Mouse (Mus musculus): ENCODE measurements around the gene Itsn1.

Gene Itsn1

DNA sequence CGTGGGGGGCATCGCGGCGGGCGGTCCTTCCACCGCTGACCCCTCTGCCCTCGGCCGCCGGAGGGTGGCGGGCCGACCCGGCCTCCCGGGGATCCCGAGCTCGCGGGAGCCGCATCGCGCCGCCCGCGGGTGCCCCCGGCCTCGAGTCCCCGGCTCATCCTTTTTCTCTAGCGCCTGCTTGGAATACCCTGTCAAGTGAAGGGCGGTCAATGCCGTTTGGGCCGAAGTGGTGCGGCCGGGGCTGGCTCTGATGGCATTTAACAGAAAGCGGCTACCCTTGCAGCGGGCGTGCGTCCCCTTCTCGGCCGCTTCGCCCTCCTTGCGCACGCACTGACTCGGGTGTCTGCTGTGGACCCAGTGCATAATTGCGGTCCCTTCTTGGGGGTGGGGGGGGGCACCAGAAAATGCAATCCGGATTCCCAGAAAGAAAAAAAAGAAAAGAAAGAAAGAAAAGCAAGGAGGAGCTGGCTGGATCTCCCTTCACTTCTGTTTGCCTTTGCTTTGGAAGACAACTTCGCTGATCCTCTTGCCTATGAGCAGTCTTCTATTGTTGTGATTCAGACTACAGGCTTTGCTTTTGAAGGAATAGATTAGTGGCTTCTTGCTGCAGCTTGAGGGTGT, 850 bp downstream of the Itsn1 start:
- in situ Hi-C loops (cut with MboI, MseI): loop anchor here (5.0 kb wide), 1 partner anchor 43 kb away; the partner anchor contains the start of gene Donson

DNA sequence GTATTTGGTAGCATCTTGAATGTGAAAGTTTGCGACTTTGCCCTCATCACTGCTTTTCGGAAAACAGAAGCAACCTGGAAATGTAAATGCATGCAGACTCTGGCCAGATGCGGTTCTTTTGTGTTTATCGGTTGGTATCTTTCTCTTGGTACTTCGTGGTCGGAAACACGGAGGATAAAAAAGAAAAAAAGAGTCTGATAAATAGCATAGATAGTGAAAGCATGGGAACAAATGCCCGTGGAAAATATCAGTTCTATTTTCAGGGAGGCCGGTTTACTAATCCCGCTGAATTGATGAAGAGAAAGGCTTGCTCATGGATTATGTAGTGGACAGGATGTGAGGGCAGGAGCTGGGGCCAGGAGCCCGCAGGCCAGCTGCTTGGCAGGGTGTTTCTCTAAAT, 1.4 kb downstream of the Itsn1 start:
- in situ Hi-C loops (cut with MboI, MseI): no loop called here

DNA sequence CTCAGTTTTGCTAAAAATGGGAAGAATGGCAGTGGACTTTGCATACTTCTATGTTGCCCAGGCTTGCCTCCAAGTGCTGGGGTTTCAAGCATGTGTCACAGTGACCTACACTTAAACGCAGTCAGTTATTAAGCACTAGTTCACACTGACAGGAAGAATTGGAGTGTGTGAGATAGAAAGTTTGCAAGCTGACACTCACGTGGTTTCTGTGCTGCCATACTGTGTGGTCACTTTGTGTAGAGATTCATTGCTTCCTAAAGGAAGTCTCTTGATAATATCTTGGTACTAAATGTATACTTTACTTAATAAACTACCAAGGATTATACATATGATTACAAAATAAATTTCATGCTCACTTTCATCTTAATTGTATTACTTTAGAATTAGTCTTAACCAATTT, 3.7 kb downstream of the Itsn1 start:
- in situ Hi-C loops (cut with MboI, MseI): no loop called here

GRCm38 (mm10) chr16:91734771-91735170, 5.7 kb downstream of the Itsn1 start:
- in situ Hi-C loops (cut with MboI, MseI): no loop called here

DNA sequence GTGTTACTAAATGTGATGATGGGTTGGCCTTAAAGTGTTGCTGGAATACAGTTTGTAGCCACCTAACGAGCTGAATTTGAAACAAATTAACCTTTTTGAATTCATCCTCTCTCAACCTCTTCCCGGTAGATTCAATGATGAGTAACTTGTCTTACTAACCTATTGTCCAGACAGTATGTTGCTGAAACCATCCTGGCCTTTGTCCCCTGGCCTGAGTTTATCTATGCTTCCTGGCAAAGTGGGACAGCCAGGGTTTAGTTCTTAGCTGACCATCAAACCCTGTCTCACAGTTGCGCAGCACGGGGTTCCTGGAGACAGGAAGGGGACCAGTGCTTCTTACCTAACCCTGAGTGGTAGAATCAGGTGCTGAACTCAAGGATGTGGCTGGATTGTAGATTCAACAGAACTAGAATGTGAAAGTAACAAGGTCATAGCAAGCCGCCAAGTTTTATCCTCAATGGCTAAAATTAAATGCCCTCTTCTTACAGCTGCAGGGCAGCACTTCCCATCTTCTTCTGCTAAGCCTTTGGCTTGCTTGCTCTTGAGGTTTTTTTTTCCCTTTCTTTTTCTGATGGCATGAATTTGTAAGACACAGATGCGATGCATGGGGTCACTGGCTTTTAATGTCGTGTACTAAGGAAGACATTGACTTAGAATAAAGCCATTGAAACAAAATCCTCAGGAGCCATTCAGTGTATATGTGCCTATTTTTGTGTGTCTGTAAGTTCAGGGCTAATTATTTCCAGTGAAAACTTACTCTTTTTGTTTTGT, 7.2 kb downstream of the Itsn1 start:
- in situ Hi-C loops (cut with MboI, MseI): no loop called here

GRCm38 (mm10) chr16:91738505-91738904, 9.4 kb downstream of the Itsn1 start:
- in situ Hi-C loops (cut with MboI, MseI): no loop called here

GRCm38 (mm10) chr16:91740184-91740917, 11.3 kb downstream of the Itsn1 start:
- in situ Hi-C loops (cut with MboI, MseI): no loop called here

DNA sequence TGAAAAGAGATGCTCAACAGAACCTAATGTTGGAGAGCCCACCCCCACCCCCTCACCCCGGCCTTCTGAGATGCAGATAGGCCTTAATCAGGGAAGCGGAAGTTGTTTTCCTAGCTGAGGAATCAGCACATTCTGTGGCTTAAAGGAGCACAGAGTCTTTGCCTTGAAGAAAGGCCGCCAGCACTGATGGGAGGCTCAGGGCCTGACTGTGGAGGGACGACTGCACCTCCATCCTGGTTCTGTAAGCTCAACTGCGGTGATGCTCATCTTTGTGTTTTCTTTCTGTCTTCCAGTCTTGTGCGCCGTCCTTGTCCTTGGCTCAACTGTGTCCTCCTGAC, 11.8 kb downstream of the Itsn1 start:
- in situ Hi-C loops (cut with MboI, MseI): no loop called here

DNA sequence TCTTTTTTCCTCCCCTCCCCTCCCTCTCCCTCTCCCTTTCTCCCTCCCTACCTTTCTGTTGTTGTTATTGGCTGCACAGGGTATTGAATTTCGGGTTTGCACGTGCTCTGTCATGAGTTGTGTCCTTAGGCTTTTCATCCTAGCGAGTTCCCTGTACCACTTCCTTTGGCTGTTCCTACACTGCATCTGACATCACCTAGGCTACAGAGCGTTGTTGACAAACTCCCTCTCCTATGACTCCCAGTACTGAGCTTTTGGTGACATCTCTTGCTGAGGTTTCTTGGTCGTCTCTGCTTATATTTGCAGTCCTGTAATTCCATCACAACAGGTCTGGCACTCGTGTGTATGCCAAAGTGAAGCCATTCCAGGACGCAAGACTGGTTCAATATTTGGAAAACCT, 14.0 kb downstream of the Itsn1 start:
- in situ Hi-C loops (cut with MboI, MseI): no loop called here

GRCm38 (mm10) chr16:91746101-91746950, 17.2 kb downstream of the Itsn1 start:
- in situ Hi-C loops (cut with MboI, MseI): no loop called here

GRCm38 (mm10) chr16:91747567-91747966, 18.5 kb downstream of the Itsn1 start:
- in situ Hi-C loops (cut with MboI, MseI): no loop called here

DNA sequence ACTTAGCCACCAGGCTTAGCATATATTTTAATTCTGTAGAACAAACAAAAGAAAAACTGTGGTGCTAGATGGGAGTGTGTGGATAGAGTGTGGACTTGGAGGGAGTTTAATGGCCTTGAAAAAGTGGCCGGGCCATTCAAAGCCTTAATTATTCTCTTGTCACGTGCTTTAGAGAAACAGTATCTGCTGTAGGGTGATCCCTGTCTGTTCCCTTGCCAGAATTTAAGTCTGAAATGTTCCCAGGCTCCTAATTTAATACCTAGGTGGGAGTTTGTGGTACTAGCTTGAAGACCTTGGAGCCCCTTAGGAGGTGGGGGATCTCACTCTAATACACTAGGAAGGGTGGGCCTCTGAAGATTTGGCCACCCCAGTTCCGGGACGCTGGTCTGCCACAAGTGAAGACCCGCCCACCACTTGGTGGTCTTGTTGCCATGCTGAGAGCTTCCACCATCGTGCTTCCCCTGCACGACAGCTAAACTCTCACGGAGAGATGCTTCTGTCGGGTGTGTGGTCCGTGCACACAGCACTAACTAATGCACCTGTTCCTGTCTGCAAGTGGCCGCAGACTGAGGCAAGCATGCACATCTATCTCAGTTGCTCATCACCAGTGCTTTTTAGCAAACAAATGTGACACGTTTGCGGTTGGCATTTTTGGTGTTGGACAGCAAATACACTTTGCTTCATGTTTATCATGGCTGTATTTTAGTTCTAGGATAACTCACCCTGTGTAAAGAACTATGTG, 22.7 kb downstream of the Itsn1 start:
- in situ Hi-C loops (cut with MboI, MseI): no loop called here

DNA sequence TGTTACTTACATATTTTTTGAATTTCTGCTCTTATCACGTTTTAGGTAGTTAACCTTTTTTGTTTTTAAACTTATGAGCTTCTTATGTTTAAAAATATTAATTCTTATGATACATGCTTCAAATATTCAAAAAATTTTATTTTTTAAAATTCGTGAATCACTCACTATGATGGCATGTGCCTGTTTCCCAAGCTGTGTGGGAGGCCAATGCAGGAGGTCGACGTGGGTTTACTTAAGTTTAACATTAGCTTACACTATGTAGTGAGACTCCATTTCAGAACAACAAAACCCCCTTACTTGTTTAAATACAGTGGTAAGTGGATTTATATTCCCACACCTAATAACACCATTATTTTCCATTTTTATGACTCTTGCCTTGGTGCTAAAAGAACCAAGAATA, 24.5 kb downstream of the Itsn1 start:
- in situ Hi-C loops (cut with MboI, MseI): no loop called here

DNA sequence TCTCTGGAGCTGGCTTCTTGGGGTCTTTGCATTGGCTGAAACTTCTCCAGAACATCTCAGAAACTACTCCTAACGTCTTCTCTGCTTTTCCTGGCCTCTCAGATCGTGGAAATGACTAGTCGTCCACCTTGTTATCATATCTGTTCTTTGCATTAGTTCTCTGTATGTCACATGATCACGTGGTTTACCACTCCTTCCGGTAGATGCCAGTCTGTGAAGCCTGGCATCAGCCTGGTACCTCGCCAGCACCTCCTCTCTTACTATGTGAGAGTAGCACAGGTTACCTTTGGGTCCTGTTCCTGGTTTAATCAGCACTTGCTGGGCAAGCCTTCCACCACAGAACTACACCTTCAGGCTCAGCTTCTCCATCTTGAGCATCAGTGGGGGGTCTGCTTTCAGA, 25.9 kb downstream of the Itsn1 start:
- in situ Hi-C loops (cut with MboI, MseI): no loop called here

- in situ Hi-C loops (cut with MboI, MseI): no loop called here
Observed at GRCm38 (mm10) chr16:91761202-91761601, 32.1 kb downstream of the Itsn1 start.

DNA sequence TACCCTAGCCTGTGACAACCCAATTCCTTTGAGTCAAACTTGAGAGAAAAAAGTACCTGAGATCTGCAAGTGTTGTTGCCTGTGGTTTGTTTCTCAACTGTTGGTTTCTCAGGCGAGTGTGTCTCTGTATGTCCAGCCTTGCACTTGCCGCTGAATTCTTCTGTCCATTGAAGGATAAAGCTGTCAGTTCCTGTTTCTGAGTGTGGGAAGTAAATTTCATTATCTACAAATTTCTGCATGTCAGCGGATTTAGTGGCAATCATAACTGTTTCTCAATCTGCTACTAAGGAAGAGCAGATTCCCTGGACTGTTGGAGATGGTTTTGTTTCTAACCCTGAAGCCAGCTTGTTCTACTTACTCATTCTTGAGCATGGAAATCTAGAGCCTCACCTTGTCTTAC, 32.7 kb downstream of the Itsn1 start:
- in situ Hi-C loops (cut with MboI, MseI): no loop called here

GRCm38 (mm10) chr16:91762476-91762875, 33.4 kb downstream of the Itsn1 start:
- in situ Hi-C loops (cut with MboI, MseI): no loop called here

GRCm38 (mm10) chr16:91763975-91764374, 34.9 kb downstream of the Itsn1 start:
- in situ Hi-C loops (cut with MboI, MseI): no loop called here

DNA sequence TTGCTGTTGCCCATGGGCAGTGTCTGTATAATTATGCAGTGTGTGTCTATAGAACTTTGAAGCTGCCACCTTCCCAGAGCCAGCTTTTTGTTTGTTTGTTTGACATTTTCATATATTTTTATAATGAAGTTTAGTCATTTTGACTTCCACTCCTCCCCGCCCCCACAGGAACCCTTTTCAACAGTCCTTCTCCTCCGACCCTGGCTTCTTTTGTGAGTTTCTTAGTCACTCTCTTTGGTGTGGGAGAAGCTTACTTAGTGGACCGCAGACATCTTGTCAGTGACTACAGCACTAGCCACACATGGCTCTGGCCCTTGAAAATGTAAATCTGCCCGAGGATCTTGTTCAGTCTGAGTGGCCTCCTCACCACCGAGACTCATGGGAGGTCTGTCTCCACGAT, 35.3 kb downstream of the Itsn1 start:
- in situ Hi-C loops (cut with MboI, MseI): no loop called here

- in situ Hi-C loops (cut with MboI, MseI): loop anchor here (5.0 kb wide), 1 partner anchor 53 kb away; no protein-coding TSS in a partner anchor
Observed at GRCm38 (mm10) chr16:91765121-91765815, 36.2 kb downstream of the Itsn1 start.
